Mouse (Mus musculus) spleen, embryonic (tissue): ENCODE measurements around the gene Pax7.

ENCODE experiments used
- CTCF ChIA-PET: fragments of 350-600 bp; sonication (Branson Sonifier 250); formaldehyde crosslinking; loops from one replicate; lab custom pipeline; 2022; lab: Charles Lee

Gene Pax7

GRCm38 (mm10) chr4:139758512-139759340 lies 74.6 kb downstream of the Pax7 start:
- CTCF ChIA-PET, result interaction anchor here (0.6 kb wide), 1 partner anchor 1441 kb away, joined by 10 read pairs; no protein-coding TSS in a partner anchor

- CTCF ChIA-PET, result interaction anchor here (0.7 kb wide), 1 partner anchor 58 kb away, joined by 4 read pairs; no protein-coding TSS in a partner anchor
Observed at GRCm38 (mm10) chr4:139756931-139757330, 76.4 kb downstream of the Pax7 start.

- CTCF ChIA-PET, result interaction anchor here (0.6 kb wide), 1 partner anchor 467 kb away, joined by 17 read pairs; no protein-coding TSS in a partner anchor
Observed at GRCm38 (mm10) chr4:139754148-139754710, 79.1 kb downstream of the Pax7 start.

GRCm38 (mm10) chr4:139750926-139751325 lies 82.4 kb downstream of the Pax7 start:
- CTCF ChIA-PET, result no interaction called here

DNA sequence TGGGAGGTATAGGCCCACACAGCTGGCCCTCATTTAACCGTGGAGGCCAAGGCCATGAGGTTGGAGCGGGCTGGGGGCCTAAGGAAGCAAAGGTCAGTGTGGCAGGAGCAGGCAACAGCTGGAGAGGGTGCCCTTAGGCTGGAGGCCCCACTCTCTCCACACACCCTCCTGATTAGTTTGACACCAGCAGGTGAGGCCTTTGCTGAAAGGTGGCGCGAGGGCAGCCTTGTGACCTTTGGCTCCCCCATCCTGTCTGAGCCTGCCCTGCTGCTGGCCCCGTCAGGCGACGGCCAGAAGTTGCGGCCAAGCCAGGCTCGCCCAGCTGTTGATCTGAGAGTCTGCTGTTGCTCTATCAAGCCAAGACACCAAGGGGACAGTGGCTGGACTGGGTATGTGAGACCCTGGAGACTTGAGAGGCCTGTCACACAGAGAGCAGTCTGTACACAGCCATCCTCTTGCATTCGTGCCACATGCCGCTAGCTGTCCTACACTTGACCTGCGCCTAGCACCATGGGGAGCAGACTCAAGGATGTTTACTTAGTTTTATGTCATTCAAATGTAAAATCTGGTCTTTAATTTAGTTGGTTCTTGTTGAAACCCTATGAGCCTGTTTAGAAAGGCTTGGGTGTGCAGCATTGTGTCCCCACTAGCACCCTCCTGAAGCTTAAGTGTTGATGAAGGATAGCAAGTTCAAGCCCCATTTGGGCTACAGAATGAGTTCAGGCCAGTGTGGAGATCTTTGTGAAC lies 86.0 kb downstream of the Pax7 start:
- CTCF ChIA-PET, result no interaction called here

GRCm38 (mm10) chr4:139746177-139746576 lies 87.2 kb downstream of the Pax7 start:
- CTCF ChIA-PET, result no interaction called here

- CTCF ChIA-PET, result no interaction called here
Observed at GRCm38 (mm10) chr4:139744765-139745395, 88.4 kb downstream of the Pax7 start.

GRCm38 (mm10) chr4:139743626-139744025 lies 89.7 kb downstream of the Pax7 start:
- CTCF ChIA-PET, result no interaction called here

- CTCF ChIA-PET, result no interaction called here
Observed at GRCm38 (mm10) chr4:139737035-139737434, 96.3 kb downstream of the Pax7 start.

DNA sequence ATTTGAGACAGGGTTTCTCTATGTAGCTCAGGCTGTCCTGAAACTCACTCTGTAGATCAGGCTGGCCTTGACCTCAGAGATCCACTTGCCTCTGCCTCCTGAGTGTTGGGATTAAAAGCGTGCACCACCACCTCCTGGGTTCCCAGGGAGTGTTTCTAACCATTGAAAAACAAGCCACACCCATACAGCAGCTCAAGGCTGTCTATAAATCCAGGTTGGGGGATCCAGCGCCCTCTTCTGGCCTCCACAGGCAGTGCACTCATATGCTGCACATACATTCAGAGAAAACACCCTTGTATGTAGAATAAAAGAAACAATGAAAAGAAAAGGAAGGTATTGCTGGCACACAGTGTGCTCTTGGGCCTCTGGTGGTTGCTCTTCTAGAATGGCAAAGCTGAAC lies 106.2 kb downstream of the Pax7 start:
- CTCF ChIA-PET, result interaction anchor here (0.7 kb wide), 1 partner anchor 145 kb away, joined by 4 read pairs; no protein-coding TSS in a partner anchor

DNA sequence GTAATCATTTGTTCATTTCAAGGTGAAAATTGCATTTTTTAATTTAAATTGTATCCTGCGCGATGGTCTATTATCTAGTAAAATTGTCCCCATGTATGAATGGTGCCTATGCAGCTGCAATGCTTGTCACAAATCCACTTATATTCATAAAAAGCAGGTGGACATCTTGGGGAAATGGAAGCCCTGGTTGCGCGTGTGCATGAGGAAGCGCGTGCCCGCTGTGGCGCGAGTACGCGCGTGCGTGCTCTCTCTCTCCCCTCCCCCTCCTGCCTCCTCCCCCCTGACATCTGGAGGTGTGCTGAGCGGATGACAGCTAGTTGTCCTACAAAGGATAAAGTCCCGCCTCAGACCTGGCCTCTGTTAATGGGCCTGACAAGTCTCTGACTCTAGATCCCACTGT lies 107.9 kb downstream of the Pax7 start:
- CTCF ChIA-PET, result no interaction called here

DNA sequence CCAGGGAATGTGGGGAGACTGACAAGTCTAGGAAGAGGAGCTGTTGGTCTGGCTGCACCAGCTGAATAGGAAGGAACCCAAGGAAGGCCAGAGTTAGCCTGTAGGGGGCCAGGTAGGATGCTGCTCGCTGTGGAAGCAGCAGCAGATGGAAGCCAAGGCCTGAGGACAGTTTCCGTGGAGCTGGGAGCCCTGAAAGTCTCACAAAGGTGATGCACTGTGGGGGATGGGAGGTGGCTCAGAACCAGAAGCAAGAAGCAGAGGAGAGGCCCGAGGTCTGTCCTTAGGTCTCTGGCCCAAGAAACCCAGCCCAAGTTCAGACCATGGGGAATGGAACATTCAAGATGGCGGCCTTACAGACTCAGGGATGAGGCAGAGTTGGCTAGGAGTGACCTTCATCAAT lies 109.0 kb downstream of the Pax7 start:
- CTCF ChIA-PET, result no interaction called here

- CTCF ChIA-PET, result no interaction called here
Observed at GRCm38 (mm10) chr4:139718978-139719377, 114.3 kb downstream of the Pax7 start.

DNA sequence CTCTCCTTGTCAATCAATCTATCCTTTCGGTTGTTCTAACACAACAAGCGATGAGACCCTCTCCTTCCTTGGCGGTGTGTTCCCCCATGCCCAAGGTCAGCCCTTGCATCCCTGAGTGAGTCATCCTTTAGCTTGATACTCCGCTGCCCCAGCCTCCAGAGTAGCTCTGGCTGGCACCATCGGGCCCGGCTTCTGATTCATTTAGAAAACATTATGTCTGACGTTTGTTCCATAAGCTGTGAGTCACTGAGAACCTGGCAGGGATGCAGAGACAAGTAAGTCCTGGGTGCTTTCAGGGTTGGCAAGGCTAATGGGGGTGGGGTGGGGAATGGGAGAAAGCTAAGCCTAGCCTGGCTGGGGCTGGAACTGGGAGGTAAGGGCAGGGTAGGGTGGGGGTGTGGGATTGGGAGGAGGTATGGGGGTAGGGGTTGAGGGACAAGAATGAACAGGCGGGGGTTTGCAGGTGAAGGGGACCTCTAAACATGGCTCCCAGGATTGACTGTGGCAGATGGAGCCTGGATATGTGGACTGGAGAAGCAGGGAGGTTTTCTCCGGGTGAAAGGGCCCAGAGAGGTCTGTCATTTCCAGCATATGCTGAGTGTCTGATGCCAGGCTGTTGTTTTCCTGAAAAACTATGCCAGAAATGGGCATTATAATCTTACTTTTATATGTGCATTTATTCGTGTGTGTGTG lies 116.7 kb downstream of the Pax7 start:
- CTCF ChIA-PET, result no interaction called here

DNA sequence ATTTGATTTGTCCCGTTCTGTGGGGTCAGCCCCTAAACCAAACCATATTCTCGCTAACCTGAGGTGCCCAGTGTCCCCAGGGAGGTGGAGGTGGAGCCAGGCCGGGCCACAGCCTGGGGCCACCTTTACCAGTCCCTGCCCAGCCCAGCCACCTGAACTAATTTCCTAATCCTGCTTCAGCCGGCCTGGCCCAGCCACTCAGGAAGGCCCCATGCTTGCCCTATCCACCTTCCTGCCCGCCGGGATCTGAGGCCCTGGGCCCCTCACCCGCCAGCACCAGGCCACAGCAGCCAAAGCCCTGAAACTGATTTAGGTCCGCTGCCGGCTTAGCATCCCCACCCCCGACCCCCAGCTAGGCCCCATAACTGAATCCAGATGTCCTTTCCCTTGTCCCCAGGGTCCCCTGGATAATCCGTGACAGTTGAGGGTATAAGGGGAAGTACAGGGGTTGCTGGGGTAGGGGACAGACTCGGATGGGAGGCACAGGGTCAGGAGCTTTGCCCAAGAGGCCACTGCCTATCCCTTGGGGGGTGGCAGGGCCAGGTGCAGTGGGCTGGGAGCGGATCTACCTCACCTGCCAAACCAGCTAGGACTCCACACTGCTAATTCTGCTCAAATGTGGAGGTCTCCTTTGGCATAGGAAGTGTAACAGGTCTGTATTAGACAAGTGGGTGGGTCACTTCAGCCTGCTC lies 117.9 kb downstream of the Pax7 start:
- CTCF ChIA-PET, result no interaction called here

DNA sequence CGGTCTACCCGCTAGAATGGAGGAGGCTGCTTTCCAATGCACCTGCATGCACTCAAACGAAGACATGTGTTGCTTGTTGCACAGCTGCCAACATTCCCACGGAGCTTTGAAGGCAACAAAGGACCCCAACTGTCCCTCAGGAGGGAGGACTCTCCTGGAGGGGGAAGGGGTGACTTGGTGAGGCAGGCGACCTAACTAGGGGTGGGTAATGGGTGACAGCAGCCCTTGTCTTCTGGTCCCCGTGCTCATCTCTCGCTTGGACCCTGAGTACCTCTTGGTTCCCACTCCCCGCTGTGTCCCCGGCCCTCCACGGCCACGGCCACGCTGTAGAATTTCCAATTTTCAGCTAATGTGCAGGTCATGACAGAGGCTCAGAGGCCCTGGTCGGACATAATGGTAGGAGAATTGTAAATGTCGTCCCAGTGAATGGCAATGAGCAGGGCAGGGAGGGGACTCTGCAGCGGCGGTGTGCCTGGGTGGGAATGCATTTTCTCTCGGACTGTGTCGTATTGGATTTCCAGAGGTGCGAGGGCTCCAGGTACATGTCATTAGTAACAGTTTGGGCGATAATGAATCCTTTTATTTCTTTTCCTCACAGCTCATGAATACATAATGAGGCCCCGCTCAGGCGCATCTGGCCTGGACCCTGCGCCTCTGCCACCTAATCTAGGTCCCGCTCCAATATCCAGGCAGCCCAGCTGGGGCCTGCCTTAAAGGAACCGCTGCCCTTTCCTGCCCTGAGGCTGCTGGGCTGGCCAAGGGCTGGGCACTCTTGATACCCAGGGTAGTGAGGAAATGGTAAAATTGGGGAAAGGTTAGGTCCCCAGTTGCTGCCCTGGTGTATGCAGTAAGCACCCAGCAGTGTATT lies 122.6 kb downstream of the Pax7 start:
- CTCF ChIA-PET, result interaction anchor here (0.6 kb wide), 1 partner anchor 35 kb away, joined by 3 read pairs; no protein-coding TSS in a partner anchor

GRCm38 (mm10) chr4:139705986-139706385 lies 127.3 kb downstream of the Pax7 start:
- CTCF ChIA-PET, result no interaction called here

- CTCF ChIA-PET, result interaction anchor here (1.0 kb wide), 1 partner anchor 157 kb away, joined by 3 read pairs; no protein-coding TSS in a partner anchor
Observed at GRCm38 (mm10) chr4:139703468-139703867, 129.9 kb downstream of the Pax7 start.

DNA sequence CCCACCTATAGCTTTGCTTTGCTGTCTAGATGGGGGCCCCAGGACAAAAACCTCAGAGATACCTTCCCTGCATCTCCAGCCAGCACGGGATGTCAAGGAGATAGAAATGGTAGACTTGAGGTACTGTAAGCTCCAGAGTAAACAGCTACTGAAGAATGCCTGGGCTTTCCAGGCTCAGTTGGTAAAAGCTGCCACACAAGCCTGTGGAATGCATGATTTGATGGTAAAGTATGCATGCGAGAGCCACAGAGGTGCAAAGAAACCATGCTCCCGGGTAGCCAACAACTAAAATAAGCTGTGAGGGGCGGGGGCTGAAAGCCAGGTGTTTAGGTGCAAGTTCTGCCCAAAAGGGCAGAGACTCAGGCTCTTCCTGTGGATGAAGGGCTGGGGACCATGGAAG lies 130.4 kb downstream of the Pax7 start:
- CTCF ChIA-PET, result no interaction called here
